Mouse (Mus musculus) liver, postnatal 0 days (tissue): ENCODE measurements around the gene Bcl6b.

ENCODE experiments used
- CTCF ChIP-seq: sonication (generic); IDR thresholded peaks from 2 replicates; pipeline ENCODE4 v1.5.1; 2016; ENCODE audit warnings: antibody characterized with exemption, low read depth
- EP300 ChIP-seq: IDR thresholded peaks from 2 replicates; pipeline ENCODE4 v1.6.1; 2016; ENCODE audit warnings: antibody characterized with exemption, low read depth, mild to moderate bottlenecking

DNA sequence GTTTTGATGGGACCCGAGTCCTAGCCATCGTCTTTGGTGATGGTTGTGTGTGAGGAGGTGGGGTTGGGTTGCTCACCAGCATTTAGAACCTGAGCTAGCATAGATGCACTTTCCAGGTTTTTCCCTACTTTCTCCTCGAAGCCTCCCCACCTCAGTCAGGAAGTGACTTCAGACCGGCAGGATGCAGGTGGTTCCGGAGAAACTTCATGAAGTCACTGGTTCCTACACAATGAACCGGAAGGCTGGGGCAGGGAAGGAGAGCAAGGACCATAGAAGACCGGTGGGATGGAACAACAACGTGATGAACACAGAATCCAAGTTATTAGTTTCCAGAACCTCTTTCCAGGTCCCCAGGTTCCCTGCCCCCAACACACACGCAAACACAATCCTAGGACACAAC is 5.9 kb downstream of the Bcl6b start:
- TF ChIP-seq CTCF (no peak), EP300 (no peak; the same call in 1 of the 2 replicates)
